Comparison of ENCODE assay signal across 10 mouse cellular contexts in genomic region chr4:145463553-145464253, GRCm38 (mm10). TPM values are rescaled to one million over a fixed set of nuclear protein-coding genes. Genes with fewer than 3 reads are reported as not detected.
DNase-seq lines count a peak whose midpoint lies in the region; ATAC-seq and TF ChIP-seq lines count a peak whose summit lies in the region.
"Not testable (repeated sequence)": the region's sequence is repeated elsewhere in the genome, so short reads cannot be mapped to it uniquely, and the experiment has no call there.
"Had no signal": no experiment of that assay in that cellular context is flagged by ENCODE, and none has a peak within 500 bp of the region (broad histone marks: within the 10 kb centered on the region; RNA-seq: fewer than 3 reads in every experiment).

No protein-coding gene starts in this region.

- 15% methylated on average over 53 of the region's 68 CpGs for WGBS in embryonic facial prominence, embryonic 11.5 days
- 16% methylated on average over 65 of the region's 68 CpGs for WGBS in hindbrain, postnatal 0 days
- 17% methylated on average over 63 of the region's 68 CpGs for WGBS in limb, embryonic 11.5 days
- WGBS in neural tube, embryonic 15.5 days, result 17% methylated on average over 59 of the region's 68 CpGs

- 0 out of 2 replicates have a peak, but pooled peaks have one; percentile 76 for ATAC-seq in embryonic facial prominence, embryonic 11.5 days (replicated peaks; ENCODE audit: insufficient number of reproducible peaks, low FRiP score, low TSS enrichment, low read depth)
- peak; percentile 84 for ATAC-seq in hindbrain, postnatal 0 days
- not testable (repeated sequence) for ATAC-seq in limb, embryonic 11.5 days (ENCODE audit: insufficient number of reproducible peaks, low FRiP score, low TSS enrichment, low read depth)
- peak; percentile 54 for ATAC-seq in megakaryocyte, adult 5-6 weeks (ENCODE audit: poor library complexity, severe bottlenecking)
- ATAC-seq in neural tube, embryonic 15.5 days (ENCODE audit: low FRiP score), result peak; percentile 76

- peak; percentile 72 for DNase-seq in Muller cell, postnatal 12 days (ENCODE audit: inconsistent ontology term)
- peak; percentile 33 for DNase-seq in embryonic facial prominence, embryonic 11.5 days (ENCODE audit: low spot score)
- DNase-seq in heart, adult 18-20 months, result peak; percentile 17 to 28
- peak; percentile 68 for DNase-seq in hindbrain, postnatal 0 days (ENCODE audit: low spot score)
- peak; percentile 66 for DNase-seq in limb, embryonic 11.5 days (ENCODE audit: low spot score)
- peak; percentile 31 to 52 for DNase-seq in thymus, postnatal 10 days (ENCODE audit: low spot score in 2 of 2)

- H3K27ac ChIP-seq in embryonic facial prominence, embryonic 11.5 days (replicated peaks; ENCODE audit: low read depth, low read length); hindbrain, postnatal 0 days; limb, embryonic 11.5 days (replicated peaks; ENCODE audit: low read depth, low read length); neural tube, embryonic 15.5 days (replicated peaks): not testable (repeated sequence)

- H3K27me3 ChIP-seq in embryonic facial prominence, embryonic 11.5 days (ENCODE audit: control insufficient read depth, insufficient read depth, low read length); hindbrain, postnatal 0 days (ENCODE audit: insufficient read depth, low read length); limb, embryonic 11.5 days (ENCODE audit: control insufficient read depth, insufficient read depth, low read length); neural tube, embryonic 15.5 days (replicated peaks): not testable (repeated sequence)

- TF ChIP-seq CTCF in hindbrain, postnatal 0 days (IDR thresholded peaks at IDR 0.05; ENCODE audit: low read depth), result not testable (repeated sequence)

- not testable (repeated sequence) for H3K9me3 ChIP-seq in embryonic facial prominence, embryonic 11.5 days (replicated peaks; ENCODE audit: control insufficient read depth, low read length); hindbrain, postnatal 0 days (ENCODE audit: low read length); limb, embryonic 11.5 days (ENCODE audit: control insufficient read depth, low read length); neural tube, embryonic 15.5 days (replicated peaks)

- H3K36me3 ChIP-seq in embryonic facial prominence, embryonic 11.5 days (replicated peaks; ENCODE audit: control insufficient read depth, insufficient read depth, low read depth, low read length); hindbrain, postnatal 0 days (ENCODE audit: insufficient read depth, low read length); limb, embryonic 11.5 days (ENCODE audit: control insufficient read depth, insufficient read depth, low read length); neural tube, embryonic 15.5 days: not testable (repeated sequence)

- peak overlapping the region; percentile 36 for H3K4me2 ChIP-seq in embryonic facial prominence, embryonic 11.5 days (ENCODE audit: low read depth, low read length)
- H3K4me2 ChIP-seq in hindbrain, postnatal 0 days (ENCODE audit: low read depth, low read length), result peak overlapping the region; percentile 51
- H3K4me2 ChIP-seq in limb, embryonic 11.5 days (ENCODE audit: low read depth, severe bottlenecking), result peak overlapping the region; percentile 42
- peak overlapping the region; percentile 60 for H3K4me2 ChIP-seq in neural tube, embryonic 15.5 days

- H3K4me1 ChIP-seq in embryonic facial prominence, embryonic 11.5 days (ENCODE audit: control insufficient read depth, insufficient read depth, low read length); hindbrain, postnatal 0 days (ENCODE audit: insufficient read depth, low read length); limb, embryonic 11.5 days (ENCODE audit: control insufficient read depth, insufficient read depth, low read length); neural tube, embryonic 15.5 days: not testable (repeated sequence)

- not testable (repeated sequence) for H3K9ac ChIP-seq in embryonic facial prominence, embryonic 11.5 days (replicated peaks; ENCODE audit: low read length); hindbrain, postnatal 0 days (replicated peaks; ENCODE audit: low read length)
- H3K9ac ChIP-seq in limb, embryonic 11.5 days (ENCODE audit: low read length), result peak overlapping the region; percentile 30; the same call in 1 of the 2 replicates
- H3K9ac ChIP-seq in neural tube, embryonic 15.5 days (replicated peaks), result 0 out of 2 replicates have a peak overlapping the region, but pooled peaks have one; percentile 14

- peak overlapping the region; percentile 31 for H3K4me3 ChIP-seq in embryonic facial prominence, embryonic 11.5 days (ENCODE audit: low read depth, low read length)
- peak overlapping the region; percentile 34 for H3K4me3 ChIP-seq in hindbrain, postnatal 0 days (ENCODE audit: low read length)
- peak overlapping the region; percentile 27 for H3K4me3 ChIP-seq in limb, embryonic 11.5 days (ENCODE audit: low read depth, low read length)
- H3K4me3 ChIP-seq in neural tube, embryonic 15.5 days (replicated peaks), result peak overlapping the region; percentile 41

RNA-seq across cellular contexts. Expression of gene Zfp990, which starts 46.9 kb away (rescaled TPM):
- 0.10 TPM in 1 of 2 replicates, not detected in the other for polyA plus RNA-seq in embryonic facial prominence, embryonic 11.5 days (2014; fragmentation: Nextera tagmentation; extraction: Ambion mirVana)
- total RNA-seq in heart, adult 18-20 months (2021), result under 1 TPM; 0.39 to 0.45 TPM
- total RNA-seq in hindbrain, postnatal 0 days (2014; rRNA removed), result not detected in 2 replicates
- 0.08 and 0.11 TPM in 2 replicates for polyA plus RNA-seq in hindbrain, postnatal 0 days (2015; fragmentation: Nextera tagmentation; extraction: Ambion mirVana)
- polyA plus RNA-seq in limb, embryonic 11.5 days (2014; fragmentation: Nextera tagmentation; extraction: Ambion mirVana), result 0.10 and 0.11 TPM in 2 replicates
- 0.25 TPM in 1 of 2 replicates, not detected in the other for total RNA-seq in megakaryocyte, adult 5-6 weeks (2015)
- not detected in 2 replicates for total RNA-seq in megakaryocyte, adult 5-6 weeks (2017)
- polyA plus RNA-seq in neural tube, embryonic 15.5 days (2015; fragmentation: Nextera tagmentation; extraction: Ambion mirVana), result 0.15 TPM in 1 of 2 replicates, not detected in the other
- total RNA-seq: neutrophil, adult 5-6 weeks had no signal
- polyA plus RNA-seq: large intestine, adult 2 months had no signal
